Mouse (Mus musculus) limb, embryonic 12.5 days (tissue): ENCODE measurements at regions not wholly inside any gene's neighbourhood (a gene's known extent, or its start where the extent isn't known, plus 50 kb on each side); places are given as distances from the start of the nearest gene placed in this dataset.
"Not testable (repeated sequence)": the region's sequence is repeated elsewhere in the genome, so short reads cannot be mapped to it uniquely, and the experiment has no call there.

ENCODE experiments used
- ATAC-seq: fragments of 200-750 bp; cut with Nextera tagmentation; 2 replicates; pipeline ENCODE4 v1.8.0; 2017; ENCODE audit warnings: low read depth, moderate TSS enrichment; ENCODE audit not compliant: insufficient number of reproducible peaks, insufficient read depth, low FRiP score, low TSS enrichment
- H3K27ac ChIP-seq: fragments of 300-500 bp; sonication (generic); 2 replicates; pipeline ENCODE4 v1.5.1; 2016; ENCODE audit warnings: mild to moderate bottlenecking, moderate library complexity
- H3K27me3 ChIP-seq: fragments of 300-500 bp; sonication (generic); 2 replicates; pipeline ENCODE4 v1.6.1; 2016; ENCODE audit warnings: mild to moderate bottlenecking, moderate library complexity
- H3K36me3 ChIP-seq: fragments of 300-500 bp; sonication (generic); 2 replicates; pipeline ENCODE4 v1.6.1; 2016; ENCODE audit warnings: mild to moderate bottlenecking, moderate library complexity
- H3K4me1 ChIP-seq: fragments of 300-500 bp; sonication (generic); replicated peaks from 2 replicates; pipeline ENCODE4 v1.6.1; 2016
- H3K4me2 ChIP-seq: fragments of 300-500 bp; sonication (generic); 2 replicates; pipeline ENCODE4 v1.6.1; 2016; ENCODE audit warnings: mild to moderate bottlenecking, moderate library complexity
- H3K4me3 ChIP-seq: fragments of 300-500 bp; sonication (generic); replicated peaks from 2 replicates; pipeline ENCODE4 v1.5.1; 2016; ENCODE audit warnings: mild to moderate bottlenecking
- H3K9ac ChIP-seq: fragments of 300-500 bp; sonication (generic); replicated peaks from 2 replicates; pipeline ENCODE4 v1.6.1; 2016; ENCODE audit warnings: mild to moderate bottlenecking, moderate library complexity
- H3K9me3 ChIP-seq: fragments of 300-500 bp; sonication (generic); 2 replicates; pipeline ENCODE4 v1.6.1; 2016; ENCODE audit warnings: mild to moderate bottlenecking, moderate library complexity
- WGBS: fragments of 180-500 bp; shearing (Covaris S2); methylation state at CpG from one replicate; pipeline ENCODE4 v1.1.7; 2016; 5-methylcytosine and 5-hydroxymethylcytosine counted together

DNA sequence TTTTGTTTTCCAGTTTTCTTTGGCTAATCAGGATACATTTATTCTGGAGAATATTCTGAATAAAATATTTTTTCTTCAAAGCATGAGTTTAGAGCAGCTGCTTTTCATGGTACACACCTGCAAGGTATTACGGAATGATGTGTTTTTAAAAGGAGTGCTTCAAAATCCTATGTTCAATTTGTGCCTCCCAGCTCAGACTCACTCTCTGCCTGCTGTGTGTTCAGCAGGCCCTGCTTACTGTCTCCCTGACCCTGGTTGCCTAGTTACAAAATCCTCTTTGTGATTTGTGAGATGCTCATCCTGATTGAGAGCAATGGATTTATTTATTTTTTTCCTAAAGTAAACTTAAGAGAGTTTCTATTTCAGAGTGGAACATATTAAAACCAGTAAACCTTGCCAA, 115.7 kb downstream of the Pcdh18 start:
- Histone ChIP-seq H3K9ac (no peak overlapping the region), H3K27ac (peak overlapping the region; percentile 36; the same call in 1 of the 2 replicates), H3K4me3 (no peak overlapping the region), H3K4me2 (no peak overlapping the region), H3K9me3 (no peaks in the 10 kb centered on the region), H3K4me1 (peaks cover 11% of the 10 kb centered on the region; the same call in 1 of the 2 replicates), H3K27me3 (no peaks in the 10 kb centered on the region), H3K36me3 (no peaks in the 10 kb centered on the region)
- ATAC-seq, result no peak
- WGBS, result 45% methylated on average over 1 of the region's 1 CpGs

DNA sequence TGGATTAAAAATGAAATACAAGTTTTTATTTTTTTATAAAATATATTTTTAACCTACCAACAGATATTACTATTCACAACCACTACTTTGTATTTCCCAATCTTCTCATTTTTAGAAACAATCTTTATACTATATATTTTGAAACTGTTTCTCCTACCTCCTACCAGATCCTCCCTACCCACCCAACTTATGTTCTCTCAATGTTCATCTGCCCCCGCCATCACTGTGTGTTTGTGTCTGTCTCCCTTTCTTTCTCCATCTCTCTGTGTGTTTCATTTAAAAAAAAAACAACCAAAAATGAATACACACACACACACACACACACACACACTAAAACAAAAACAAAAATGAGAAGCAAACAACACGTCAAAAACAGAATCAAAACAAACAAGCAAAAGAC, 118.5 kb downstream of the Pcdh18 start:
- ATAC-seq, result no peak
- 86% methylated on average over 2 of the region's 2 CpGs for WGBS

DNA sequence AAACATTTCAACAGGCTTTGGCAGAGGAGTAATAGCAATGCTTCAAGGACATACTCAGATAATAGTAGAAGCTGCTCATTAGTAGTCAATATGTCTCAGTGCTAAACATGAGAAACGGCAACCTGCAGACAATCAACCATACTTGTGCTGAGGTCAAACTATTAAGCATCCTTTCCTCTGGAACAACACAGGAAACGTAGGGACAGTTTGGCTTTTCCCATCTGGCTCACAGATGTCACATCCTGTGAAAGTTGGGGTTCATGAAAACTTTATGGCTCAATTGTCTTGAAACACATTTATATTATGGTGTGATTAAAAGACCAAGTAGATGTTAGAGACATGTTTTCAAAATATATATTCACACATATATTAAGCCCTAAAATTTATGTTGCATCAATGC, 120.4 kb downstream of the Pcdh18 start:
- no peak overlapping the region for H3K4me3 ChIP-seq
- no peak overlapping the region for H3K4me2 ChIP-seq
- no peaks in the 10 kb centered on the region for H3K36me3 ChIP-seq
- H3K27ac ChIP-seq, result no peak overlapping the region
- WGBS, result 6% methylated on average over 2 of the region's 2 CpGs
- no peak for ATAC-seq
- no peaks in the 10 kb centered on the region for H3K27me3 ChIP-seq
- no peaks in the 10 kb centered on the region for H3K9me3 ChIP-seq
- no peak overlapping the region for H3K9ac ChIP-seq
- H3K4me1 ChIP-seq, result no peaks in the 10 kb centered on the region; the same call in 1 of the 2 replicates

More for the DNA sequence above, 118.5 kb downstream of the Pcdh18 start:
- H3K9ac ChIP-seq, result no peak overlapping the region
- H3K27me3 ChIP-seq, result no peaks in the 10 kb centered on the region
- H3K4me1 ChIP-seq, result peaks cover 11% of the 10 kb centered on the region; the same call in 1 of the 2 replicates
- no peaks in the 10 kb centered on the region for H3K9me3 ChIP-seq
- no peak overlapping the region for H3K4me3 ChIP-seq
- no peak overlapping the region for H3K27ac ChIP-seq
- no peaks in the 10 kb centered on the region for H3K36me3 ChIP-seq
- H3K4me2 ChIP-seq, result no peak overlapping the region

DNA sequence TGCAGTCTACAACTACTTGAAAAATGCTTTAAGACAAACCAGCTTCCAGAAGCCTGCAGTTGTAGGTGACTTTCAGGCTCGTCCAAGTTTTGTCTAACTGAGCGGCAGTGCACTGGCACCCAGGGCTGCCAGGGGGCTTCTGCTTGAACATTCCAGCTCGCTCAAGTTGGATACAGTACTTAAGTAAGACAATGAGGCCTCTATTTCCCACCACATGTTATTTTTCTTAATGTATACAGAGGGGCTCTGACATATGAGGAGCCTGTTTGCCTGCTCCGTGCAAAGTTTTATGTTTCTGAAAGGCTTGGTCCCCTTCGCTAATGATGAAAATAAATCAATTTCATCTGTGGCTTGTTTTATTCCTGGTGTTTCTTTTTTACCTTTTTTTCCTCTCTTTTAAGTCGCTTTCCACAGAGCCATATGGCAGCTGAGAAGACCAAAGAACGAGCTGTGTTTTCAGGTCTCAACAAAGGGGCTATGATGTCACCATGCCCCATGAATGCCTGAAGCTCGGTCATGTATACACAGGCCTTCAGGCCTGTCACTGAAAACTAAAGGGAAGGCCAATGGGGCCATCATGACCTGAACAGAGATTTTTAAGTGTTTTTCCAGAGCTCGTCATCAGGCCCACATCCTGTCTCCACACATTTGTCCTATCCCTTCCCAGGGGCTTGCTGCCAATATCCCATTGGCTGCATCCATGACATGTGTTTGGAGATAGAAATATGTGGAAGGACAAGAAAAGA, 164.2 kb downstream of the Pcdh18 start:
- ATAC-seq, result peak; percentile 95
- H3K9me3 ChIP-seq, result no peaks in the 10 kb centered on the region
- H3K27ac ChIP-seq, result peak overlapping the region; percentile 89
- H3K27me3 ChIP-seq, result no peaks in the 10 kb centered on the region
- no peak overlapping the region for H3K9ac ChIP-seq
- H3K4me1 ChIP-seq, result peaks cover 15% of the 10 kb centered on the region
- 22% methylated on average over 9 of the region's 9 CpGs for WGBS
- H3K4me3 ChIP-seq, result no peak overlapping the region
- no peak overlapping the region for H3K4me2 ChIP-seq
- no peaks in the 10 kb centered on the region for H3K36me3 ChIP-seq

DNA sequence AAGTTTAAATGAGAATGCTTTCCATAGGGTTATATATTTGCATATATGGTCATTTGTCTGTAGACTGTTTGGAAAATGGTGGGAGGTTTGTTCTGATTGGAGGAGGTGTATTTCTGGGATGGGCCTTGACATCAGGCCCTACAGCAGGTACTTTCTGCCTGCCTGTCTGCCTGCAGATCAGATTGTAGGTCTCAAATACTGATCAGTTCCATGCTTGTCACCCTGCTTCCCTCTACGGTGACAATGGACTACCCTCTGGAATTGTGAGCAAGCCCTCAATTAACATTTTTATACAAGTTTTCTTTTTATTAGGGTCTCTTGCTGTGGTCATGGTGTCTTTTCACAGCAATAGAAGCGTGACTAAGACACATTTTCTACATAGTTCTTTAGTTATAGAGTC, 166.9 kb downstream of the Pcdh18 start:
- H3K9me3 ChIP-seq, result no peaks in the 10 kb centered on the region
- H3K4me2 ChIP-seq, result no peak overlapping the region
- peaks cover 24% of the 10 kb centered on the region for H3K4me1 ChIP-seq
- ATAC-seq, result no peak
- no peaks in the 10 kb centered on the region for H3K27me3 ChIP-seq
- H3K9ac ChIP-seq, result no peak overlapping the region
- no peak overlapping the region for H3K27ac ChIP-seq
- WGBS, result 75% methylated on average over 2 of the region's 2 CpGs
- H3K36me3 ChIP-seq, result no peaks in the 10 kb centered on the region
- H3K4me3 ChIP-seq, result no peak overlapping the region

DNA sequence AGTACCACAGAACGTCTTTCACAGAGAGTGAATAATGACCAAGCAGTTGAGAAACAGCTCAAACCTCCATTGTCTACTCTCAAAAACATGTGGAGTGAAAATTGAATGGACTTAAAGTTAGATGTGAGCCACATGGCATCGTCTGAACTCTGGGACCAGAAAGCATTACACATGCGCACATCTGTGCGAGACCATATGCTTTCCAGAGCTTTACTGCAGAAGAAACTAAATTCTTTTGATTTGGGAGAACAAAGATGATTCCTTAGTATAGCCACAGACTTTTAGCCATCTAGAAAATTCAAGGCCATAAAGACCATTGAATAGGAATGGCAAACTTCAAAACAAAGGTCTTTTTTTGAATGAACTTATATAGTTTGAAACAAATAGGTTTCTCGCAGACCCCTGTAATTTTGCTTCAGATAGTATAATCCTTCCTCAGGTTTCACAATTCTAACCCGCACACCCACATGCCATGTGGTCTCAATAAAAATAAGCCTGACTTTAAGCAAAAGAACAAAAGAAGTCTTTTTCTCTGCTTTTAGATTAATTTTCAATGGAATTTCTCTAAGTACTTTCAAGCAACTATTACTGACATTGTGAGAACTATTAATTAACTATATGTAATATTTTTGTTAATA, 170.5 kb downstream of the Pcdh18 start:
- Histone ChIP-seq H3K9me3 (no peaks in the 10 kb centered on the region), H3K9ac (no peak overlapping the region), H3K27me3 (no peaks in the 10 kb centered on the region), H3K4me1 (peaks cover 12% of the 10 kb centered on the region), H3K4me3 (no peak overlapping the region), H3K27ac (peak overlapping the region; percentile 88), H3K4me2 (no peak overlapping the region), H3K36me3 (no peaks in the 10 kb centered on the region)
- 19% methylated on average over 6 of the region's 6 CpGs for WGBS
- ATAC-seq, result peak; percentile 90

DNA sequence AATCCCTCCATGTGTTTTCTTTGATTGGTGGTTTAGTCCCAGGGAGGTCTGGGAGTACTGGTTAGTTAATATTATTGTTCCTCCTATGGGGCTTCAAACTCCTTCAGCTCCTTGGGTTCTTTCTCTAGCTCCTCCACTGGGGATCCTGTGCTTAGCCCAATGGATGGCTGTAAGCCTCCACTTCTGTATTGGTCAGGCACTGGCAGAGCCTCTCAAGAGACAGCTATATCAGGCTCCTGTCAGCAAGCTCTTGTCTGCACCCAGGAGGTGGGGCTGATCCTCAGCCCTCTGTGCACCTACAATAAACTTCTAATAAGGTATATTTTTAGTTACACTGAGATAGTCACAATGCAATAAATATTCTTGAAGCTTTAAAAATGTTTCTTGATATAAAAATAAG, 171.2 kb downstream of the Pcdh18 start:
- not testable (repeated sequence) for H3K4me1 ChIP-seq, ATAC-seq, H3K4me2 ChIP-seq, H3K36me3 ChIP-seq, H3K4me3 ChIP-seq, H3K9me3 ChIP-seq, H3K9ac ChIP-seq, H3K27me3 ChIP-seq
- H3K27ac ChIP-seq, result peak overlapping the region; percentile 88

DNA sequence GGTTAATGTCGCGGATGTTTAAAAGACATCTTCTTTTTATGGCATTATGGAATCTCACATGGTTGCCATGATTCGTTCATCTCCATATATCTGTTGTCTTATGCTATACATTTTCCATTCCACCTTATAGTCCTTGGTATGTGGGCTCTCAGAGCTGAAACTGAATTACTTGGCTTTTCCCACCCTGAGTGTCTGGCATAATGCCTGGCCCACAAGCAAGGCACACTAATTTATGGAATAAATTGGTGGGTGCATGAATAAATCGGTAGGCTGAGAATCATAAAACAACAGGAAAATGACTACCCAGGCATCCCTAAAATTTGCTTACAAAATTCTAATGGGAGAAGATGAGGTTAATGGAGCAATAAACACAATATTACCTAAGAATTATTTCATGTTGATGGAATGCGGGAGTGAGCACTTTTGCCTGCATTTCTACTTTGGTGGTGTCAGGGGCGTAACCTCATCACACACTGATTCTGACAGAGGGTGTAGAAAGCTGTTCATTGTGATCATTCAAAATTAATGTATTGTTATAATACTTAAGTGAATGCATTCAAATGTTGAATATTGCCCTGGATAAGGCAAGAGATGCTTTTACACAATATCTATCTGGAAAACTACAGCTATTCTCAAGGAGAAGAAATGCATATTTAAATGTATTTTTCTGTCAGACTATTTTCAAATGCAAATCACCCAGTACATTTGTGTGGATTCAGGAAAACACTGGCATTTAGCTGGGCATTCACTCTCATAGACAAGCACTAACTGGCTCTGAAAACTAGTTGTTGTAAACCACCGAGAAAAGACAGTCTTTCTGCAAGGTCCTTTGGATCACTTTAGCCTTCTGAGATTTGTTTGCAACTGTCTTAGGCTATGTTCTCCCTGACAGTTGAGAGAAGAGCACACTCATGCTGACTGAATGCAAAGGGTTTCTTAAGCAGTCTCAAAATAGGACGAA, 190.1 kb downstream of the Pcdh18 start:
- no peak for ATAC-seq
- 88% methylated on average over 8 of the region's 8 CpGs for WGBS
- Histone ChIP-seq H3K9me3 (no peaks in the 10 kb centered on the region), H3K27me3 (no peaks in the 10 kb centered on the region), H3K27ac (no peak overlapping the region), H3K9ac (no peak overlapping the region), H3K4me3 (no peak overlapping the region), H3K36me3 (no peaks in the 10 kb centered on the region), H3K4me2 (no peak overlapping the region), H3K4me1 (no peaks in the 10 kb centered on the region)

DNA sequence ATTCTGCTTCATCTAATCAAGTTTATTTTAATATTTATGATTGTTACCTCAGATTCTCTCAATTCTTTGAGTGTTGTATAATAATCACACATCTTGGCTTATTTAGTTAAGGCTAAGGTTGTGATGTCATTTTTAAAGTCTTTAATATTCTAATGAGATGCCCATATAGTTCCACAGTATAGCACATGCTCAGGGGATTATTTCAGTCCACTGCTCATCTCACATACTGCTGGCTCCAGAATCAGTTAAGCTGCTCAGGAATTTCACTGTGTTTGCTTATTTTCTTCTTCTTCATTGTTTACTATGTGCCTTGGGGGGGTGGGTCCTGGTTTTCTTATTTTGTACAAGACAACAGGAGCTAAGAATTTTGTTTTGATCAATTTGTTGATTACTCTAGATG, 229.5 kb downstream of the Pcdh18 start:
- H3K9me3 ChIP-seq, result no peaks in the 10 kb centered on the region
- H3K27me3 ChIP-seq, result no peaks in the 10 kb centered on the region
- no peaks in the 10 kb centered on the region for H3K4me1 ChIP-seq
- no peak overlapping the region for H3K4me3 ChIP-seq
- H3K27ac ChIP-seq, result no peak overlapping the region
- H3K9ac ChIP-seq, result no peak overlapping the region
- H3K36me3 ChIP-seq, result no peaks in the 10 kb centered on the region
- no peak overlapping the region for H3K4me2 ChIP-seq
- no peak for ATAC-seq

DNA sequence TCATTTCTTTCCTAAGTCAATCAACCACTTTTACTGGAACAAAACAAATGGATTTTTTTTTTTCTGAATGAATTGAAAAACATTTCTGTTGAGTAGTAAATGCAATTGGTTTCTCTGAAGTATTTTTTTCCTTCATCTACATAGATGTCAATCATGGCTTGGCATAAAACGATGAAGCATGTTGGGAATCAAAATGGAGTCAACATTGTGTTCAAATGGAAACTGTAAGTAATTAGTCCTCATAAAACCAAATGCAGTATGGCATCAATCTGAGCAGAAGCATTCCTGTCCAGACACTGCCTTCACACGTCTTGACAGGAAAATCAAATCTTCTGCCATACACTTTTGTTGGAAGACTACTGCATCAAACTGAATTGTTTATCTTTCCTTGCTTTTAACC, 237.0 kb downstream of the Pcdh18 start:
- Histone ChIP-seq H3K27me3 (no peaks in the 10 kb centered on the region), H3K27ac (no peak overlapping the region), H3K9ac (no peak overlapping the region), H3K36me3 (no peaks in the 10 kb centered on the region), H3K4me3 (no peak overlapping the region), H3K9me3 (no peaks in the 10 kb centered on the region), H3K4me2 (no peak overlapping the region), H3K4me1 (no peaks in the 10 kb centered on the region)
- WGBS, result 73% methylated on average over 2 of the region's 2 CpGs
- ATAC-seq, result no peak

DNA sequence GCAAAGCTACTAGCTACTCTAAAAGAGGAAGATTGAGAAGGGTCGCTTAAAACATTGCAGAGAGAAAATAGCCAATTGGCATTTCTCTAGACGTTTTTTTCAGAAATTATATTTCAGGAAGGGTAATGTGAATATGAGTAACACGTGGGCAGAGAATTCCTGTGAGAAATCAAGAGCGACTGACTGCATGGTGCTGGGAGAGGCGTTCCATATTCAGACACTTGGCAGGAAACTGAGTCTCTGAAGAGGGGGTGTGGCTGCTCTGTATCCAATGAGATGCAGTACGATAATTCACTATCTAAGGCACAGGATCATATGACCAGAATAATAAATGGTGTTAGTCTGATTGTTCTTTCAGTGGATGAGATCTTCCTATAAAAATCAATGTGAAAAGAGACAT, 252.5 kb downstream of the Pcdh18 start:
- H3K36me3 ChIP-seq, result no peaks in the 10 kb centered on the region
- H3K4me2 ChIP-seq, result no peak overlapping the region
- no peak overlapping the region for H3K4me3 ChIP-seq
- no peaks in the 10 kb centered on the region for H3K9me3 ChIP-seq
- no peak overlapping the region for H3K9ac ChIP-seq
- no peak overlapping the region for H3K27ac ChIP-seq
- 70% methylated on average over 6 of the region's 6 CpGs for WGBS
- ATAC-seq, result no peak
- no peaks in the 10 kb centered on the region for H3K4me1 ChIP-seq
- no peaks in the 10 kb centered on the region for H3K27me3 ChIP-seq
